Mouse (Mus musculus): ENCODE measurements around the gene Ablim2.
A peak's percentile ranks its signal among the peaks of the same experiment; 100 is the strongest.

Ablim2 gene

DNA sequence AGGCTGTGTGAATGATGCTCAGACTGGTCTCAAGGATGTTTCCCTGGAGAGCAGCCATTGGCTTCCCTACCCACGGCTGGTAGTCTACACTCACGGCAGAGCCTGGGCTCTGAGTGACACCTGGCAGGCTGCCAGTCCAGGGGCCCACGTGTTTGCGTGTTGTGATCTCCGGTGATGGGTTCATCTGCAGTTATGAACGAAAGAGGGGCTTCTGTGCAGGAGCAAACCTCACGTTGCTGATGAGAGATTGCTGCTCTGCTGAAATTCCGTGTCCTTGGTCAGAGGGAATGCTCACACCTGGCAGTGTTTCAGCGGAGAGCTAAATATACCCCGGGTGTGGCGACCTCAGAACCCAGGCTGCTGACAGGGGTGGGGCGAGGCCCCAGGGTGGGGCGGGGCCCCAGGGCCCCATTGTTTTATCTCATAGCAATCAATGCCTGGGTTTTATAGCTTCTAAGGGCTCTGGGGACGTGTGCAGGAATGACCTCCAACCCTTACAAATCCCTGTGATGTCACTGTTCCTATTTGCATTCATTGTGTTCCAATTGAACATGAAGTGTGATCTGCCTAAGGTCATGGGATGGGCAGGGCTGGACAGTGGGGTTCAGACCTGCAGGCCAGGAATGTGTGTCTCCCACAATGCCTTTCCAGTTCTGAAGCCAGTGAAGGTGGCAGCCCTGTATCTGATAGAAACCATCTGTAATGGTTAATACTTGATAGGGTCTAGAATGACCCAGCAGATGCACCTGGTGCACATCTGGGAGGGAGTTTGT, 13.4 kb downstream of the Ablim2 start:
- peak; percentile 48 for DNase-seq

- no peak for DNase-seq
Measured at GRCm38 (mm10) chr5:35773274-35774136, 15.8 kb downstream of the Ablim2 start.

DNA sequence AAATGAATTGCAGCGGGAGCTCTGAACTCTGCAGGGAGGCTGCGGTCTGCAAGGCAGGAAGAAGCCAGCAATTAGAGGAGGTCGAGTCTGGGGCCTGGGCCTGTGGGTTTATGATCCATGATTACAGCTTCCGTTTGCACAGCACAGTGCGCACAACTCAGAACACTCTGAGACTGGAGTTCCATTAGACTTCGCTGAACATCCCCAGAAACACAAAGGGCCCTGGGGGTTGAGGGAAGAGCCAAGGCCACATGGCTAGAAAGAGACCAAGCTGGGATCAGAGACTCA, 16.4 kb downstream of the Ablim2 start:
- no peak for DNase-seq

- no peak for DNase-seq
Measured at GRCm38 (mm10) chr5:35781116-35781515, 23.4 kb downstream of the Ablim2 start.

DNA sequence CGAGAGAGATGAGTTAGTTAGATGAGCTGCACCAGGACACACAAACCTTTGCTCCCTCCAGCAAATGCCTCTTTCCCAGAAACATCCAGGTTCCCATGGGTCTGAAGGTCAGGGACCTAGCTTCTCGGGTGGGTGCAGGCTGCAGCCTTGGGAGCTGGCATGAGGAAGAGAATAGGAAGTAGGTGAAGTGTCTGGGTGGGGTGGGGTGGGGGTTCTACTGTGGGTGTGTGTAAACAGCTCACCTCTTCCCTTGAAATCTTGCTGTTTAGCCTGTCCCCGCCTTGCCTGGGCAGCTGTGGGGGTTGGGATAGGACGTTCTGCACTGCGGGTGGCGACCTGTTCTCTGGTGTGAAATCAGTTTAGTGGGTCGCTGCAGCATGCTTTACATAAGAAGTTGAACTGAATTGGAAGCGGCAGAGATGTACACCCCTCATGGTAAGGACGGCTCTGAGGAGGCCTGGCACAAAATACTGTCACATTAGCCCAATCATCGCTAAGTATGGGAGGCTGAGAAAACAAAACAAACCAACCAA, 25.0 kb downstream of the Ablim2 start:
- no peak for DNase-seq

DNA sequence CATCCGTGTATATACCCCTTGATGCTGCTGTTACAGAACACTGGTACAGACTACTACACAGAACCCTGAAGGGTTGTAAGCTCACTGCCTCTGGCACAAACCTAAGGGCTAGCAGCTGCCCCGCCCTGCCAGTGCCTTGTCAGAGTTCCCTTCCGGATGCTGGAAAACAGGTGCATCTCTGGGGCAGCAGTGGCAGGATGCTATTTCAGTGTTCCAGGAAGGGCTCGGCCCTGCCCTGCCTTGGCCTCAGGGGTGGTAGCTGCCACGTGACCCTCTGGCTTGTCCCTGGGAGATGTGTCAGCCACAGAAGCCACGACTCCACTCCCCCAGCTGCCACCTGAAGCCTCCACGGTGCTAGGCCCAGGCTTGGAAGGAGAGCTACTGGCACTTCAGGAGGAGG, 28.2 kb downstream of the Ablim2 start:
- no peak for DNase-seq

DNA sequence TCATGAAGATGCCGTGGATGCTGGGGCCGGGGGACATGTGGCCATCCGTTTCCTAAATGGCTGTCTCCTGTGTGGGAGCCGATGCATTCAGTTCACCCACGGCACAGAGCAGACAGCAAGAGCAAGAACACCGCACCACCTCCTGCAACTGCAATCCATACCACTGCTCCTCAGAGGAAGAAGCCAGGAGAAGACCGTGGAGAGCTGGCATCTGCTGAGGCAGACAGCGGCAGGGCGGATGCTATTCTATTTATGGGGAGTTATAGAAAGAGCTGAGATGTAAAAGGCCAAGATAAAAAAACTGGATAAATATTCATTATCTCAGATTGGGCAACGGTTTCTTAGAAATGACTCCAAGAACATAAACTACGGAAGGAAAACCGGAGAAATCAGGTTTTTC, 30.2 kb downstream of the Ablim2 start:
- DNase-seq, result peak; percentile 33

- DNase-seq, result no peak
Measured at GRCm38 (mm10) chr5:35788719-35789118, 31.0 kb downstream of the Ablim2 start.

GRCm38 (mm10) chr5:35789697-35790096, 32.0 kb downstream of the Ablim2 start:
- no peak for DNase-seq

DNA sequence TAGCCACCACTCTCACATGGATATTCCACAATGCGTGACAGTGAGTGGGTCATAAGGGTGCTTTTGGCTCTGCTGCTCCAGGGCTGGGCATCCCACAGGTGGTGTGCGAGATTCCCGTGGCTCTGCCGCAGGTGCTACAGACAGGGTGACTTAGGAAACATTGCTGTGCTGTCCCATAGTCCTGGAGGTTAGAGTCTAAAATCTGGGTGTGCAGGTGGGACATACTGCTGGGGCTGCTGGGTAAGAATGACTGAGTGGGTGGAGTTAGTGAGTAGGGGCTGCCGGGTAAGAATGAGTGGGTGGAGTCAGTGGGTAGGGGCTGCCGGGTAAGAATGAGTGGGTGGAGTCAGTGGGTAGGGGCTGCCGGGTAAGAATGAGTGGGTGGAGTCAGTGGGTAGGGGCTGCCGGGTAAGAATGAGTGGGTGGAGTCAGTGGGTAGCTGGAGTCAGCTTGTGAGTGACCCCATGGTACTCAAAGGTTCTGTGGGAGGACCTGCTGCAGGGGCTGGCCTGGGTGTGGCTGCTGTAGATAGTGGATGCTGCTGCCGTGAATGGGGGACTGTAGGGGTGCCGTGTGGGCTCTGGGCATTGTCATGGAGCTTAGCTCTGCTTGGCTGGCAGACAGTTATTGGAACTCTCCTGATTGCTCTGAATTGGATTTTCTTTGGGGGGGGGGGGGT, 32.8 kb downstream of the Ablim2 start:
- DNase-seq, result no peak

- DNase-seq, result no peak
Measured at GRCm38 (mm10) chr5:35793971-35794370, 36.3 kb downstream of the Ablim2 start.

- no peak for DNase-seq
Measured at GRCm38 (mm10) chr5:35794942-35795341, 37.3 kb downstream of the Ablim2 start.

GRCm38 (mm10) chr5:35795481-35796048, 37.9 kb downstream of the Ablim2 start:
- DNase-seq, result peak; percentile 54

DNA sequence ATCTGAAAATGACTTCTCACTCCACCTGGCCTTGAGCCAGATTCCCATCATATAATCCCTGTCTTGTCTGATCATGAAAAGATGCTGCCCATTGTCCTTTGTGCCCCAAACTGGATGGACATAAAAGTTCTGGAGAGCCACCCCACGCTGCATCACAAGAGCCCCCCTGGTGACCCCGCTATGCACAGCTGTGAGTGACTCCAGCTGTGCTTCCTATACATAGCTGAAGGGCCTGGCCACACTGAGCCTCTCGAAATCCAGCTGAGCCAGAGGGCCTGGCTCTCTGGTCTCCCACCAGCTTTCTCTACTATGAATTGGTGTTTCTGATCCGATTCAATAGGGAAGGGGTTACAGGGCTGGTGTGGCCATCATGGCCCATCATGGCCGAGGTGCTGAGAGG, 38.5 kb downstream of the Ablim2 start:
- DNase-seq, result no peak

- DNase-seq, result no peak
Measured at GRCm38 (mm10) chr5:35799090-35799489, 41.4 kb downstream of the Ablim2 start.

DNA sequence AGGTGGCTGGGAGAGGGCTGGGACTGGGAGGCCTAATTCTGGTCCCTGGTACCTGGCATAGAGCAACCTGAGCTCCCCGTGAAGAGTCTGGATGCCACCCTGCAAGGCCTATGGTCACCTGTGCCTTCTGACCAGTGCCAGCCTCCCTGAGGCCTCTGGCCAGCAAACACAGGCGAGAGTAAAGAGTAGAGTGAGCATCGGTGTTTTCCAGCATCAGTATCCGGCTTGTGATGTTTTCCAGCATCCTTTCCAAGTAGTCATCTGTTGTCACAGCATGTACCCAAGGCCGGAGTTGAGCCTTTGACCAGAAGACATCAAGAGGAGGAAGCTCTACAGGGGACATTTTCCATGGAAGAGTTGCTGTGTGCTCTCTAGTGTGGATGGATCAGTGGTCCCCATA, 45.7 kb downstream of the Ablim2 start:
- DNase-seq, result no peak

DNA sequence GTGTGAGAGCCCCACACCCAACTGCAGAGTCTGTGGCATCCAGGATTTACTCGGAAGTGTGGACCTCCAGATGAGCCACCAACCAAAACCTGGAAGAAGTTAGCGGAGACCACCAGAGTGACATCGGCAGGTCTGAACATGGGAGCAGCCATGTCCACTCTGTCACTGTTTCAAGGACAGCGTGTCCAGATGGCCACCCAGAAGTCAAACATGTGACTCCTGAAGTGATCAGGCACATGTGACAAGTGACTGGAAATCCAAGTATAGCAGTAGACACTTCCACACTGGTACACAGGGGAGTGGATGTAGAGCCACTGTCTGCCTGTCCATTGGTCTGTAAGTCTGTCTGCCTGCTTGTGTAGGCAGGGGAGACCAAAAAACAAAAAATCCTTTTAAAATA, 47.0 kb downstream of the Ablim2 start:
- DNase-seq, result no peak

- DNase-seq, result no peak
Measured at GRCm38 (mm10) chr5:35805209-35805608, 47.5 kb downstream of the Ablim2 start.

DNA sequence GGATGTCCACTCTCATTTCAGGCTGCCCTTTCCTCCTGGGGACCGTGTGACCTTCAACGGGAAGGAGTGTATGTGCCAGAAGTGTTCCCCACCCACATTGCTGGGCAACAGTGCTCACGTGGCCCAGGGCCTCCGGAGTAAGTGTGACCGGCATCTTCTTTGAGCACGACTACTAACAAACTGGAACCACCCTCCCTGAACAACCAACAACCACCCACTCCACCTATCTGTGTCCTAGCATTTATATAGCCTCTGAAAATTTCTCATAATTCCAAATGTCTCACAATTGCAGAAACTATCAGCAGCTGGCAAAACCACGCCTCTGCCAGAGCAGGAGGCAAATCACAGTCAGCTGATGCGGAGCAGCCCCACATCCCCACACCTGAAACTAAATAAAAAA, 49.3 kb downstream of the Ablim2 start:
- DNase-seq, result no peak

DNA sequence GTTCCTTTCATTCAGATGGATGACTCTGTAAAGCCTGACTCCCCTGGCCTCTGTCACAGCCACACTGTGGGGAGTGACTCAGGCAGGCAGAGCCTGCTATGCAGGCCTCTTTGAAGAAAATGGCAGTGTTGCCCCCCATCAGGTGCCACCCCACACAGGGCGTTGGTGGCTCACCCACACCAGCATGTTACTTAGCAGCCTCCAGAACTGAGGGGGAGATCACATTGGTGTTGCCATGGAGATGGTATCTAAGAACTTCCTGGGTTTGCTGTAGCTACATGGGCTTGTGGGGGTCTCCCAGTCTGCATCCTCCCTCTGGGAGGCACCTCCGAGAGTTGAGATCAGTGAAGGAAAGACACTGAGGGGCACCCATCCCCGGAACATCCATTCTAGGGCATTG, 52.8 kb downstream of the Ablim2 start:
- no peak for DNase-seq

DNA sequence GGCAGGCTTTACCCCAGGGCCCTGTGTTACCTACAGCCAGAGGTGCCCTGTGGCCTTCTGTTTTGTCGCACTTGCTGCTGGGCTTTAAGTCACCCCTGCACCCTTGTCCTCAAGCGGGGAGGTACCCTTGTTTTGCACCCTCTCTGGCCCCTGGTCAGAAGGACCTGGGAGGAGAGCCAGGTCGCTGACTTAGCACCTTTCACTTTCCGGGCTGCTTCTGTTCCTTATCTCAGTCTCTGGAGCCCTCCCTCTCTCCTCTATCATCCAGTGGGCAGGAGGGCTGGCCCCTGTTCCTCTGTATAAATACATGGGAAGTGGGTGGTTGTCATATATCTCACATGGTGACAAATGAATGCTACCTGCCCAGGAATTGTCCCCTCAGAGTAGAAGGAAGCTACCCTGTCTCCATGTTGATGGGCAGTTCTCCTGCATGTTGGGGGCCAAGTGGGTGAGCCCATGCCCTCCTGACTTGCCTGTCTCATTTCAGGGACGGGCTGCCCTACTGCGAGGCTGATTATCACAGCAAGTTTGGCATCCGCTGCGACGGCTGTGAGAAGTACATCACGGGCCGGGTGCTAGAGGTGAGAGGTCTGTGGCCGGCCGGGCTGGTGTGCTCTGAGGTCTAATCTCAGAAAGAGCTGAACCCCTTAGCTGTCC, 54.1 kb downstream of the Ablim2 start:
- no peak for DNase-seq

GRCm38 (mm10) chr5:35814334-35814941, 56.8 kb downstream of the Ablim2 start:
- DNase-seq, result peak; percentile 75

All from right cerebral cortex, postnatal 14 days (tissue).